Mouse (Mus musculus): ENCODE results near the gene Gm11639. TPM values are rescaled to one million over a fixed set of nuclear protein-coding genes. Genes with fewer than 3 reads are reported as not detected.
A peak's percentile ranks its signal among the peaks of the same experiment; 100 is the strongest.

The Gm11639 gene
- polyA plus RNA-seq, 1 experiment from 2014 or later, result 0.01 TPM

DNA sequence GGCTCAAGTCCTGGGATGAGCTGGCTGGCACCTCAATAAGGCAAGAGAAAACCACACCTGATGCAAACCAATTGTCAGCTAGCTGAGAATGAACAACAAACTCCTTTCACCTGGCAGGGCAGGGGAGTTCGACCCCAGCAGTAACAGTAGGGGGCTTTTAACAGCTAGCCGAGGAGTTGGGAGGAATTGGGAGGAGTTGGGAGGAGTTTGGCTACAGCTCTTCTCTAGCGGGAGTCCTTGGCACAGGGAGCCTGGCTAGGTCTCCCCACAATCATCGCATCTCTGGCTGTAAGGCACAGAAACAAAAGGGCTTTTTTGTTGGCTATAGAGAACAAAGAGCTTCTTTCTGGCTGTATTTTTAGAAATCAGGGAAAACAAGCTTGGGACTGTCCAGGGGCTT is 285.8 kb downstream of the Gm11639 start:
- no peaks in the 10 kb centered on the region for H3K4me1 ChIP-seq (replicated peaks; ENCODE audit: insufficient read depth, low read length)
- H3K27ac ChIP-seq, result no peak overlapping the region
- no peak overlapping the region for H3K4me3 ChIP-seq (replicated peaks; ENCODE audit: low read depth, low read length)
- no peaks in the 10 kb centered on the region for H3K36me3 ChIP-seq (ENCODE audit: insufficient read depth, low read length)
- DNase-seq (ENCODE audit: low spot score) (no peak), ATAC-seq (replicated peaks; ENCODE audit: low FRiP score, low read depth) (no peak)
- no peaks in the 10 kb centered on the region for H3K27me3 ChIP-seq (ENCODE audit: insufficient read depth, low read length)
- WGBS, result 17% methylated on average over 4 of the region's 4 CpGs
- H3K4me2 ChIP-seq (ENCODE audit: low read length), result no peak overlapping the region
- no peak overlapping the region for H3K9ac ChIP-seq (ENCODE audit: low read depth, low read length)
- TF ChIP-seq CTCF (IDR thresholded peaks at IDR 0.05; ENCODE audit: low read depth), result no peak
- no peaks in the 10 kb centered on the region for H3K9me3 ChIP-seq (replicated peaks; ENCODE audit: low read length)

DNA sequence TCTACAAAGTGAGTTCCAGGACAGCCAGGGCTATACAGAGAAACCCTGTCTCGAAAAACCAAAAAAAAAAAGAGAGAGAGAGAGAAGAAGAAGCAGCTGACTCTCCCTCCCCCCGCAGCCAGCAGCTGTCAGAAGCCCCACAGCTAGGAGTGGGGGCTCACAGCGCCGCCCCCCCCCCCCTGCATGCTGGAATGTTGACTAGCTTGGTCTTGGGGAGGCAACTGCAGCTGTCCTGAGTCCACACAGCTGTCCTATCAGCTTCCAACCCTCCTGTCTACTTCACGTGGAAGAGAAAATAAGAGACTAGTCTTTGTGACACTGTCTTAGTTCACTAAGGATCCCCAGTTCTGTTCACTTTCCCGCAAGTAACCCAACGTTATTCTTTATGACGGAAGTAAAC is 287.0 kb downstream of the Gm11639 start:
- no peak for TF ChIP-seq CTCF (IDR thresholded peaks at IDR 0.05; ENCODE audit: low read depth)
- 65% methylated on average over 8 of the region's 8 CpGs for WGBS
- no peak for DNase-seq (ENCODE audit: low spot score)

DNA sequence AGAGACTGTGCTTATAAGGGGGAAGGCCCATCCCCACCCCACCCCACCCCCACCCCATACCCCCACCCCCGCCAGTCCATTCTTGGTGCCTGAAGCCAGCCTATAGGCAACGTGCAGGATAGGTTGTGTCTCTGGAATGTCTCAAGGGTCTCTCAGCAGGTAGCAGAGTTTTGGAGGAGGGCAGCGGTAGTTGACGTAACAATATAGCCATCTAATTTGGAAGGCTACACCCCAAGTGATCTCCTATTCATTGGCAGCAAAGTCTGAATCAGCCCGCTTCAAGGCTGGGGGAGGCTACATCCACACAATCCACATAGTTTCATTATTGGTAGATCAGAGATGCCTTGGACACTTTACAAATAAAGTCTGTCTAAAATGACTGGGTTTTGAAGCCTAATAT is 292.5 kb downstream of the Gm11639 start:
- no peak for TF ChIP-seq CTCF (IDR thresholded peaks at IDR 0.05; ENCODE audit: low read depth)
- Histone ChIP-seq H3K27ac (no peak overlapping the region), H3K36me3 (ENCODE audit: insufficient read depth, low read length) (no peaks in the 10 kb centered on the region), H3K4me2 (ENCODE audit: low read length) (no peak overlapping the region), H3K4me3 (replicated peaks; ENCODE audit: low read depth, low read length) (no peak overlapping the region), H3K27me3 (ENCODE audit: insufficient read depth, low read length) (no peaks in the 10 kb centered on the region), H3K9me3 (replicated peaks; ENCODE audit: low read length) (no peaks in the 10 kb centered on the region), H3K9ac (ENCODE audit: low read depth, low read length) (no peak overlapping the region), H3K4me1 (replicated peaks; ENCODE audit: insufficient read depth, low read length) (no peaks in the 10 kb centered on the region)
- ATAC-seq (replicated peaks; ENCODE audit: low FRiP score, low read depth) (no peak), DNase-seq (ENCODE audit: low spot score) (no peak)
- WGBS, result 73% methylated on average over 5 of the region's 5 CpGs

More for the DNA sequence above, 287.0 kb downstream of the Gm11639 start:
- H3K27ac ChIP-seq, result no peak overlapping the region
- no peaks in the 10 kb centered on the region for H3K4me1 ChIP-seq (replicated peaks; ENCODE audit: insufficient read depth, low read length)
- no peak overlapping the region for H3K4me2 ChIP-seq (ENCODE audit: low read length)
- ATAC-seq (replicated peaks; ENCODE audit: low FRiP score, low read depth), result no peak
- no peak overlapping the region for H3K9ac ChIP-seq (ENCODE audit: low read depth, low read length)
- no peaks in the 10 kb centered on the region for H3K36me3 ChIP-seq (ENCODE audit: insufficient read depth, low read length)
- no peaks in the 10 kb centered on the region for H3K9me3 ChIP-seq (replicated peaks; ENCODE audit: low read length)
- H3K27me3 ChIP-seq (ENCODE audit: insufficient read depth, low read length), result no peaks in the 10 kb centered on the region
- no peak overlapping the region for H3K4me3 ChIP-seq (replicated peaks; ENCODE audit: low read depth, low read length)

DNA sequence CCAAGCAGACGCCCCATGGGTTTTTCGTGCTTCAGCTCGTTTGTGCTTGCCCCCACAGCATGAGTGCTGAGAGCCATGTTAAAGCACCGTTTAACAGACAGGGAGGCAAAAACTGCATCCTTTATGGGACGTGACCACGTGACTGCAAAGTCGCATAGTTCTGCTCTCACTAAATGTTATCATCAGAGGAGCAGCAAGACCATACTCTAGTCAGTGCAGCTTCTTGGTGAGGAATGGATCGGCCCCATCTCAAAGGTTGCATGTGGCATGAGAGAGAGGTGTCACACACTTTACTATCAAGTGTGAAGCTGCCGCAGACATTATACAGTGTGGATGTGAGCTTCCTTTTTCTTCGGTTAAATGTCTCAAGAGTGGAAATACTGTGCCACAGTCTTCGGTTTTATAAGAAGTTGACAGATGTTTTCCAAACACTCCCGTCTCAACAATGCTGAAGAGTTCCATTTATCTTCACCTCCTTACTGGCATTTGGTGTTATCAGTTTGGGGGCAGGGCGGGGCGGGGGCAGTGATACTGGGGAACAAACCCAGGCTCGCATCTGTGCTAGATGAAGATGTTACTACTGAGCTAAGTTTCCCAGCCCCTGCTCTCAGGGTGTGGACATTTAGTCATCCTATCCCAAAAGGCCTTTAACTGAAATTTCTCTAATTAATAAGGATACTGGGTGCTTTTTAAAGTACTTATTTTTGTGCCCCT is 296.0 kb downstream of the Gm11639 start:
- TF ChIP-seq CTCF (IDR thresholded peaks at IDR 0.05; ENCODE audit: low read depth), result no peak
- Histone ChIP-seq H3K9ac (ENCODE audit: low read depth, low read length) (no peak overlapping the region), H3K27ac (no peak overlapping the region), H3K36me3 (ENCODE audit: insufficient read depth, low read length) (no peaks in the 10 kb centered on the region), H3K4me3 (replicated peaks; ENCODE audit: low read depth, low read length) (no peak overlapping the region), H3K9me3 (replicated peaks; ENCODE audit: low read length) (no peaks in the 10 kb centered on the region), H3K27me3 (ENCODE audit: insufficient read depth, low read length) (no peaks in the 10 kb centered on the region), H3K4me1 (replicated peaks; ENCODE audit: insufficient read depth, low read length) (no peaks in the 10 kb centered on the region), H3K4me2 (ENCODE audit: low read length) (no peak overlapping the region)
- DNase-seq (ENCODE audit: low spot score) (no peak), ATAC-seq (replicated peaks; ENCODE audit: low FRiP score, low read depth) (no peak)
- WGBS, result 69% methylated on average over 15 of the region's 15 CpGs

DNA sequence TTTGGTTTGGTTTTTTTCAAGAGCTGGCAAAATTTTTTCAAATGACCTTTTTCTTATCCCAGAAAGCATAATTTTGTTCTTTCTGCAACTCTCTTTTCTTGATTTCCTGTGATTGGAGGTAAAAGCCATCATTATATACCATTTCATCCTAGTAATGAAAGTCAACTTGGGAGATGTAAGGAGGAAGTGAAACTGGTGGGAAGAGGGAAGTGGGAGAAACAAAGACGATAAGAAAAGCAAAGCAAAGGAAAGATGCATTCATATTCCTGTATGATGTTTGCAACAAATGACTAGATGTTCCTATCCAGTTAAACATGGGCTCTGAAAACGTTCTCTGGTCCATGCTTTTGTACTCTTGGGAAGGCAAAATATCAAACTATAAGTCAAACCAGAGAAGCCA is 323.7 kb downstream of the Gm11639 start:
- H3K27ac ChIP-seq, result no peak overlapping the region
- WGBS, result 67% methylated on average over 2 of the region's 2 CpGs
- no peak for TF ChIP-seq CTCF (IDR thresholded peaks at IDR 0.05; ENCODE audit: low read depth)
- no peaks in the 10 kb centered on the region for H3K36me3 ChIP-seq (ENCODE audit: insufficient read depth, low read length)
- H3K4me1 ChIP-seq (replicated peaks; ENCODE audit: insufficient read depth, low read length), result no peaks in the 10 kb centered on the region
- no peak overlapping the region for H3K4me3 ChIP-seq (replicated peaks; ENCODE audit: low read depth, low read length)
- no peaks in the 10 kb centered on the region for H3K27me3 ChIP-seq (ENCODE audit: insufficient read depth, low read length)
- no peak overlapping the region for H3K9ac ChIP-seq (ENCODE audit: low read depth, low read length)
- H3K4me2 ChIP-seq (ENCODE audit: low read length), result no peak overlapping the region
- H3K9me3 ChIP-seq (replicated peaks; ENCODE audit: low read length), result no peaks in the 10 kb centered on the region
- ATAC-seq (replicated peaks; ENCODE audit: low FRiP score, low read depth), result no peak
- DNase-seq (ENCODE audit: low spot score), result no peak

DNA sequence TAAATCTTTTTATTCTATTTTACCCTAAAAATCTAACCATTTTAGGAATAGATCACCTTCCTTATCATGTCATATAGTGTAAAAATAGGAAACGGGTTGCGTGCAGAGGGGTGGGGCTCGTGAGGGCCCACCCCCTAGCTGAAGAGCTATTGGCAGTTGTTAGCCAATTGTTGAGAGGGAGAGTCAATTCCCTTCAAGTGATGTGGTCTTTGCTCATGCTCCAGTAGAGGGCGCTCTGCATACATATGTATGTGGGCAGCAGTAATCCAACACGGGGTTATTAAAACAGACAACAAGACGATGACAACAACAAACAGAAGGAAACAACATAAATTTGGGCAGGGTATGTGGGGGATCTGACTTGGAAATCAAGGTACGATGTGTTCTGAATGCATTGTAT is 335.6 kb downstream of the Gm11639 start:
- no peak overlapping the region for H3K4me3 ChIP-seq (replicated peaks; ENCODE audit: low read depth, low read length)
- peak; percentile 43; the same call in 1 of the 2 replicates for TF ChIP-seq CTCF (IDR thresholded peaks at IDR 0.05; ENCODE audit: low read depth)
- H3K27ac ChIP-seq, result no peak overlapping the region
- H3K9ac ChIP-seq (ENCODE audit: low read depth, low read length), result no peak overlapping the region
- WGBS, result 77% methylated on average over 7 of the region's 7 CpGs
- H3K9me3 ChIP-seq (replicated peaks; ENCODE audit: low read length), result no peaks in the 10 kb centered on the region
- H3K36me3 ChIP-seq (ENCODE audit: insufficient read depth, low read length), result no peaks in the 10 kb centered on the region
- ATAC-seq (replicated peaks; ENCODE audit: low FRiP score, low read depth) (no peak), DNase-seq (ENCODE audit: low spot score) (peak; percentile 12)
- no peaks in the 10 kb centered on the region for H3K27me3 ChIP-seq (ENCODE audit: insufficient read depth, low read length)
- no peak overlapping the region for H3K4me2 ChIP-seq (ENCODE audit: low read length)
- no peaks in the 10 kb centered on the region for H3K4me1 ChIP-seq (replicated peaks; ENCODE audit: insufficient read depth, low read length)
